Mouse (Mus musculus) ovary, adult 2 months (tissue): Measurements from ENCODE around the gene Mael. TPM values are rescaled to one million over a fixed set of nuclear protein-coding genes. Genes with fewer than 3 reads are reported as not detected.

Experiments used
- polyA plus RNA-seq: library from polyadenylated mRNA; depleted of rRNA; stranded (reverse); fragments of >200 nt; gene quantifications from 2 replicates; pipeline ENCODE4 v1.2.3, GENCODE M21; 2012; rRNA removed

Gene Mael
- 0.67 and 1.0 TPM in 2 replicates for polyA plus RNA-seq

DNA sequence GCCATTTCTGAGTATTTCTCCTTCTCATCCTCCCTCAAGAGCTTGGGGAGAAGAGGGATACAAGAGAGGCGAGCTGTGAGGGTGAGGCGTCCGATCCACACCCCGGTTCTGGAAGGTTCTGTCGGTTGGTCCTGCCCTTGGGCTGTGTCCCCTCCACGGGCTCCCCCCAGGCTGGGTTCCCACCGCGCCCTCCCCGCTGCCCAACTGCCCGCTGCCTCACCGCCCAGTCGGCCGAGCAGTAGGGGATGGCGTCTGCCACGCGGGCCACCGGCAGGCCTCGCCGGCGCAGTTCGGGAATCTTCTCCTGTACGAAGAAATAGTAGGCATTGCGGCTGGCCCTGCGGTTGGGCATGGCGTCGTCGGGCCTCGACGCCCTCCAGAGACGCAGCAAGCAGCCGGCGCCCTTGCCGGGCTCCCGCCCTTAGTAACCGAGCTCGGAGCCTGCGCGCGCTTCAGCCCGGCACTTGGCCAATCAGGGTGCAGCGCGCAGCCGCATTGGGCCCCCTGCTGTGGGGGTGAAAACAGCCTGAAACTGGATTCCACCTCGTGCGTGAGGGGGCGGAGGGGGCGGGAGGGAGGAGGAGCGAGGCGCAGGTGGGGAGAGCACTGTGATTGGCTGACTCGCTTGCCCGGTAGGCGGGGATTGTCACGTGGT is at the start of gene Mael:
Gene Mael, minus strand, starts transcription at position 433 of the 655 bp plus-strand sequence.

DNA sequence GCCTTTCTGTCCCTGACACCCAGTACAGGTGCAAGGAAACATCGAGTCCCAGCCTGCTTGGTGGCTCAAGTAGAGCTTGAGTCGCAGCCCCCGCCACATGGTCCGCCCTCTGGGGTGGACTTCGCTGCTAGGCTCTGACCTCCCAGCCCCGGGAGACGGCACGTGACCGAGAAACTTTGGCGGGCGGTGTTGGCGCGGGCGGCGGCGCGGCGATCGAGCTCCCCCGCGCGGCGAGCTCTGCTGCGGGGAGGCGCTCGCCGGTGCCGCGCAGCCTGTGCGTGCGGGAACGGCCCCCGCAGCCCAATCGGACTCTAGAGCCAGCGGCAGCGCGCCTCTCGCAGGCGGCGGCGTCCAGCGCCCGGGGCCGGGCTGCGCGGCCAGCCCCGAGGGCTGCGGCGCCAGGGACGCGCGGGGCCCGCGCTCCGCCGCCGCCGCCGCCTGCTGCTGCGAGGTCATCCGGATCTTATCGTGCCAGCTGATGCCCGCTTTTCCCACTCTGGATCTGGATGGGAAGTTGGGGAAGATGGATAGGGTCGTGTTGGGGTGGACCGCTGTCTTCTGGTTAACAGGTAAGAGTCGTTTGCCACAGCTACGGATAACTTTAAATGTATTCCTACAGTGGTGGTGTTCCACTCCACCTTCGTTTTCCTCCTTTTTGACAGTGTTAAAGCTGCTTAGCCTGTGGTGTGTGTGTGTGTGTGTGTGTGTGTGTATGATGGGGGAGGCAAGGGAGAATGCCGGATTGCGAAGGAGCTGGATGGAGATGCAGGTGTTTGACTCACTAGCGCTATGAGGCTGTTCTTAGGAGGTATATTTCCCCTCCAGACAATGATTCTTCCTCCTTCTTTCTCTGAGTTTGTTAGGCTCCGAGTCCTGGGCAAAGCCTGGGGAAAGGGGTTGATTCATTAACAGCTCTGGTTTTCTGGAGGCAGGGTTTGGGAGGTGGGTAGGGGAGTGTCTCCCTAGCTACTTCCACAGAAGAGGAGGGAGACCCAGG is 15.6 kb upstream of the Mael start, which contains the start of gene Ildr2:
Gene Ildr2, plus strand, starts transcription at position 242 of the 997 bp plus-strand sequence.

Other genes starting within 250 kb of the Mael start
- 18.8 and 22.4 TPM in 2 replicates for gene Pou2f1, start 236.1 kb downstream of the Mael start, polyA plus RNA-seq
- not detected in 2 replicates for gene Dusp27, start 110.8 kb downstream of the Mael start, polyA plus RNA-seq
- gene Gpa33, start 108.5 kb downstream of the Mael start, polyA plus RNA-seq = 0.58 and 1.3 TPM in 2 replicates
- 11.5 and 20.8 TPM in 2 replicates for gene Ildr2, start 15.4 kb upstream of the Mael start, polyA plus RNA-seq
- 17.3 and 18.3 TPM in 2 replicates for gene Tada1, start 140.3 kb upstream of the Mael start, polyA plus RNA-seq
- 13.8 and 14.7 TPM in 2 replicates for gene Pogk, start 171.1 kb upstream of the Mael start, polyA plus RNA-seq